Mouse (Mus musculus): ENCODE measurements around the gene Ciao1.

DNA sequence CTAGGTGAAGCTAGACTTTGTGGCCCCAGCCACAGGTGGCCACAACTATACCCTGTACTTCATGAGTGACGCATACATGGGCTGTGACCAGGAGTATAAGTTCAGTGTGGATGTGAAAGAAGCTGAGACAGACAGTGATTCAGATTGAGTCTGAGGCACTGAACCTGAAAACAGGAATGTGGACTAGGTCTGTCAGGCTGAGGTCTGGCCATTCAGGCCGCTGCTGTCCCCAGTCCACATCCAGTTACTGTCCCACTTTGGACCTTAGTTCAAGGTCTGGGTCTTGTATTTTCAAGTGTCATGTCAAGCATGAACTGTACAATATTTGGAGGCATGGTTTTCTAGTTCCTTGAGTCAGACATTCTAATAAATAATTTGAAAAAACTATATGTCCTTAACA lies 7.6 kb downstream of the Ciao1 start:
- TF ChIP-seq CTCF (IDR thresholded peaks at IDR 0.05) (no peak), EP300 (IDR thresholded peaks at IDR 0.05) (no peak)

Data from lung, postnatal 0 days (tissue).